Mouse (Mus musculus) spleen, postnatal 10 days (tissue): ENCODE measurements around the gene Shroom3.

Experiments used
- DNase-seq, 2 experiments: peaks; one replicate each; pipeline ENCODE4 v3.0.0; 2021 to 2022; ENCODE audit warnings: low spot score in 2 of 2

The Shroom3 gene

GRCm38 (mm10) chr5:92933010-92933409, 249.8 kb downstream of the Shroom3 start:
- DNase-seq: no peak

- no peak for DNase-seq
Observed at GRCm38 (mm10) chr5:92933599-92934217, 250.5 kb downstream of the Shroom3 start.

GRCm38 (mm10) chr5:92934269-92934939, 251.2 kb downstream of the Shroom3 start:
- DNase-seq: no peak

GRCm38 (mm10) chr5:92935883-92936282, 252.6 kb downstream of the Shroom3 start:
- no peak for DNase-seq

GRCm38 (mm10) chr5:92937701-92938100, 254.5 kb downstream of the Shroom3 start:
- DNase-seq: no peak

- DNase-seq: no peak
Observed at GRCm38 (mm10) chr5:92939246-92939995, 256.2 kb downstream of the Shroom3 start.

- DNase-seq: no peak
Observed at GRCm38 (mm10) chr5:92942166-92942565, 258.9 kb downstream of the Shroom3 start.

- no peak for DNase-seq
Observed at GRCm38 (mm10) chr5:92942577-92942976, 259.3 kb downstream of the Shroom3 start.

- no peak for DNase-seq
Observed at GRCm38 (mm10) chr5:92944867-92945266, 261.6 kb downstream of the Shroom3 start.

GRCm38 (mm10) chr5:92948972-92949745, 265.9 kb downstream of the Shroom3 start:
- DNase-seq: no peak

GRCm38 (mm10) chr5:92950583-92950982, 267.3 kb downstream of the Shroom3 start:
- no peak for DNase-seq

GRCm38 (mm10) chr5:92951079-92951478, 267.8 kb downstream of the Shroom3 start:
- DNase-seq: no peak

GRCm38 (mm10) chr5:92953865-92954264, 270.6 kb downstream of the Shroom3 start:
- DNase-seq: no peak

- peak in 1 of 2 experiments; percentile 49 for DNase-seq
Observed at GRCm38 (mm10) chr5:92954323-92954722, 271.1 kb downstream of the Shroom3 start.

GRCm38 (mm10) chr5:92954827-92955475, 271.7 kb downstream of the Shroom3 start:
- DNase-seq: no peak

GRCm38 (mm10) chr5:92959287-92959686, 276.1 kb downstream of the Shroom3 start:
- no peak for DNase-seq

- DNase-seq: no peak
Observed at GRCm38 (mm10) chr5:92959708-92960107, 276.5 kb downstream of the Shroom3 start.

GRCm38 (mm10) chr5:92961353-92961752, 278.1 kb downstream of the Shroom3 start:
- no peak for DNase-seq

GRCm38 (mm10) chr5:92961770-92962231, 278.6 kb downstream of the Shroom3 start:
- DNase-seq: no peak

- no peak for DNase-seq
Observed at GRCm38 (mm10) chr5:92964691-92965090, 281.5 kb downstream of the Shroom3 start.

GRCm38 (mm10) chr5:92967143-92967542, 283.9 kb downstream of the Shroom3 start:
- no peak for DNase-seq
